Comparison of ENCODE assay signal across 8 mouse cellular contexts in genomic region chr11:87357317-87358300, GRCm38 (mm10). TPM values are rescaled to one million over a fixed set of nuclear protein-coding genes. Genes with fewer than 3 reads are reported as not detected.
DNase-seq lines count a peak whose midpoint lies in the region; ATAC-seq and TF ChIP-seq lines count a peak whose summit lies in the region.

No protein-coding gene starts in this region.

- H3K36me3 ChIP-seq in C2C12 (ENCODE audit: control insufficient read depth, insufficient read depth), result no peaks in the 10 kb centered on the region
- H3K36me3 ChIP-seq in heart, embryonic 13.5 days, result no peaks in the 10 kb centered on the region
- no peaks in the 10 kb centered on the region for H3K36me3 ChIP-seq in midbrain, embryonic 15.5 days (replicated peaks)

- no peaks in the 10 kb centered on the region for H3K79me2 ChIP-seq in C2C12 (ENCODE audit: control insufficient read depth, insufficient read depth)

- intact Hi-C loops in left cerebral cortex, postnatal 14 days (cut with DNase I), result loop anchor here (5.0 kb wide), 1 partner anchor 115 kb away; no protein-coding TSS in a partner anchor

- no peak for ATAC-seq in heart, embryonic 13.5 days (ENCODE audit: extremely low read depth, insufficient number of reproducible peaks, low FRiP score, low TSS enrichment)
- ATAC-seq in midbrain, embryonic 15.5 days (replicated peaks), result peak; percentile 28; the same call in 1 of the 2 replicates
- no peak for ATAC-seq in megakaryocyte progenitor cell, adult 5-6 weeks (replicated peaks; ENCODE audit: poor library complexity)

- WGBS in heart, embryonic 13.5 days, result 9% methylated on average over 31 of the region's 31 CpGs
- 1% methylated on average over 31 of the region's 31 CpGs for WGBS in midbrain, embryonic 15.5 days

- peak overlapping the region; percentile 94 for H3ac ChIP-seq in C2C12 (ENCODE audit: control insufficient read depth, insufficient read length, low read depth)

- DNase-seq in cerebellum, adult 18-20 months, result peak; percentile 15 to 32
- no peak for DNase-seq in cerebellum, adult 9-10 months
- DNase-seq in cerebellum, postnatal 10 days, result peak; percentile 45 to 50
- peak; percentile 19 to 26 for DNase-seq in left cerebral cortex, postnatal 14 days (ENCODE audit: low spot score in 2 of 2)

- no peak for TF ChIP-seq CTCF in C2C12 (IDR thresholded peaks at IDR 0.05; ENCODE audit: control insufficient read depth, insufficient read depth, insufficient read length)

- 0 out of 2 replicates have a peak overlapping the region, but pooled peaks have one; percentile 2 for H3K27ac ChIP-seq in heart, embryonic 13.5 days (replicated peaks)
- peak overlapping the region; percentile 90 for H3K27ac ChIP-seq in midbrain, embryonic 15.5 days

- no peaks in the 10 kb centered on the region for H3K9me3 ChIP-seq in heart, embryonic 13.5 days
- no peaks in the 10 kb centered on the region for H3K9me3 ChIP-seq in midbrain, embryonic 15.5 days

- H3K79me3 ChIP-seq in C2C12 (ENCODE audit: low read depth), result no peaks in the 10 kb centered on the region

- H3K4me1 ChIP-seq in heart, embryonic 13.5 days, result peaks cover 8% of the 10 kb centered on the region; the same call in 1 of the 2 replicates
- peaks cover 15% of the 10 kb centered on the region; the same call in 1 of the 2 replicates for H3K4me1 ChIP-seq in midbrain, embryonic 15.5 days

- H3K4me3 ChIP-seq in C2C12 (ENCODE audit: insufficient read depth, poor library complexity, severe bottlenecking), result peak overlapping the region; percentile 52
- H3K4me3 ChIP-seq in heart, embryonic 13.5 days, result peak overlapping the region; percentile 81
- peak overlapping the region; percentile 93 for H3K4me3 ChIP-seq in midbrain, embryonic 15.5 days

- H3K4me2 ChIP-seq in heart, embryonic 13.5 days, result peak overlapping the region; percentile 89
- H3K4me2 ChIP-seq in midbrain, embryonic 15.5 days, result peak overlapping the region; percentile 75

- H3K27me3 ChIP-seq in C2C12 (ENCODE audit: control insufficient read depth, insufficient read depth, insufficient read length), result peaks cover 7% of the 10 kb centered on the region
- H3K27me3 ChIP-seq in heart, embryonic 13.5 days (replicated peaks), result peaks cover 26% of the 10 kb centered on the region
- no peaks in the 10 kb centered on the region for H3K27me3 ChIP-seq in midbrain, embryonic 15.5 days (replicated peaks)

- H3K9ac ChIP-seq in heart, embryonic 13.5 days, result peak overlapping the region; percentile 84
- peak overlapping the region; percentile 87 for H3K9ac ChIP-seq in midbrain, embryonic 15.5 days

TF ChIP-seq in C2C12, 6 proteins besides CTCF, POLR2A, EP300 and RAD21:
- TF ChIP-seq MYOD1 (IDR thresholded peaks at IDR 0.05; ENCODE audit: control insufficient read depth, insufficient read length, low read depth) (no peak), MAX (IDR thresholded peaks at IDR 0.05) (no peak), USF1 (IDR thresholded peaks at IDR 0.05; ENCODE audit: low read depth) (no peak), FOSL1 (IDR thresholded peaks at IDR 0.05; ENCODE audit: insufficient read depth, low read length, poor library complexity, severe bottlenecking) (no peak), CEBPB (IDR thresholded peaks at IDR 0.05; ENCODE audit: low read depth) (no peak), MYOG (IDR thresholded peaks at IDR 0.05; ENCODE audit: control insufficient read depth, extremely low read depth, insufficient read length) (no peak)

RNA-seq across cellular contexts. Expression of gene Ppm1e, which starts 1.2 kb away (rescaled TPM):
- 0.59 TPM for polyA plus RNA-seq in C2C12 (2012; fragmentation: generic; extraction: Trizol)
- polyA plus RNA-seq in heart, embryonic 13.5 days (2015; fragmentation: Nextera tagmentation; extraction: Ambion mirVana), result 3.4 TPM in 2 replicates
- total RNA-seq in left cerebral cortex, postnatal 14 days (2021), result 100 to 1,000 TPM; 189 to 194 TPM
- polyA plus RNA-seq in midbrain, embryonic 15.5 days (2015; fragmentation: Nextera tagmentation; extraction: Ambion mirVana), result 27.5 and 27.7 TPM in 2 replicates
- total RNA-seq in megakaryocyte progenitor cell, adult 5-6 weeks (2015), result 0.76 and 0.91 TPM in 2 replicates
- total RNA-seq in megakaryocyte progenitor cell, adult 5-6 weeks (2017), result 0.87 and 2.6 TPM in 2 replicates

RNA-seq across cellular contexts. Expression of gene Rad51c, which starts 47.1 kb away (rescaled TPM):
- polyA plus RNA-seq in C2C12 (2012; fragmentation: generic; extraction: Trizol), result 4.0 TPM
- polyA plus RNA-seq in heart, embryonic 13.5 days (2015; fragmentation: Nextera tagmentation; extraction: Ambion mirVana), result 9.7 and 9.9 TPM in 2 replicates
- 1 to 10 TPM; 4.7 to 5.5 TPM for total RNA-seq in left cerebral cortex, postnatal 14 days (2021)
- 4.0 and 4.5 TPM in 2 replicates for polyA plus RNA-seq in midbrain, embryonic 15.5 days (2015; fragmentation: Nextera tagmentation; extraction: Ambion mirVana)
- 2.5 and 4.9 TPM in 2 replicates for total RNA-seq in megakaryocyte progenitor cell, adult 5-6 weeks (2015)
- total RNA-seq in megakaryocyte progenitor cell, adult 5-6 weeks (2017), result 5.4 and 8.0 TPM in 2 replicates

RNA-seq across cellular contexts. Expression of gene Tex14, which starts 47.3 kb away (rescaled TPM):
- polyA plus RNA-seq in C2C12 (2012; fragmentation: generic; extraction: Trizol), result not detected
- 0.28 and 0.47 TPM in 2 replicates for polyA plus RNA-seq in heart, embryonic 13.5 days (2015; fragmentation: Nextera tagmentation; extraction: Ambion mirVana)
- under 1 TPM; 0.19 to 0.92 TPM for total RNA-seq in left cerebral cortex, postnatal 14 days (2021)
- 0.28 and 0.50 TPM in 2 replicates for polyA plus RNA-seq in midbrain, embryonic 15.5 days (2015; fragmentation: Nextera tagmentation; extraction: Ambion mirVana)
- total RNA-seq in megakaryocyte progenitor cell, adult 5-6 weeks (2015), result 0.07 and 2.4 TPM in 2 replicates
- 0.27 and 0.29 TPM in 2 replicates for total RNA-seq in megakaryocyte progenitor cell, adult 5-6 weeks (2017)
